Mouse (Mus musculus) midbrain, embryonic 12.5 days (tissue): ENCODE data around the gene Tagln3. TPM values are rescaled to one million over a fixed set of nuclear protein-coding genes. Genes with fewer than 3 reads are reported as not detected.

Experiments
- ATAC-seq: fragments of 200-750 bp; cut with Nextera tagmentation; 2 replicates; pipeline ENCODE4 v1.8.0; 2017; ENCODE audit warnings: low read depth, moderate TSS enrichment, moderate library complexity; ENCODE audit not compliant: low FRiP score
- H3K27ac ChIP-seq: fragments of 300-500 bp; sonication (generic); replicated peaks from 2 replicates; pipeline ENCODE4 v1.5.1; 2016; ENCODE audit warnings: mild to moderate bottlenecking
- H3K27me3 ChIP-seq: fragments of 300-500 bp; sonication (generic); 2 replicates; pipeline ENCODE4 v1.6.1; 2016; ENCODE audit warnings: mild to moderate bottlenecking
- H3K36me3 ChIP-seq: fragments of 300-500 bp; sonication (generic); 2 replicates; pipeline ENCODE4 v1.6.1; 2016
- H3K4me1 ChIP-seq: fragments of 300-500 bp; sonication (generic); 2 replicates; pipeline ENCODE4 v1.6.1; 2016
- H3K4me2 ChIP-seq: fragments of 300-500 bp; sonication (generic); replicated peaks from 2 replicates; pipeline ENCODE4 v1.6.1; 2016; ENCODE audit warnings: mild to moderate bottlenecking, moderate library complexity
- H3K4me3 ChIP-seq: fragments of 300-500 bp; sonication (generic); 2 replicates; pipeline ENCODE4 v1.5.1; 2016; ENCODE audit warnings: mild to moderate bottlenecking
- H3K9ac ChIP-seq: fragments of 300-500 bp; sonication (generic); replicated peaks from 2 replicates; pipeline ENCODE4 v1.6.1; 2016; ENCODE audit warnings: mild to moderate bottlenecking, moderate library complexity
- H3K9me3 ChIP-seq: fragments of 300-500 bp; sonication (generic); 2 replicates; pipeline ENCODE4 v1.6.1; 2016; ENCODE audit warnings: mild to moderate bottlenecking
- WGBS: fragments of 180-500 bp; shearing (Covaris S2); methylation state at CpG from one replicate; pipeline ENCODE4 v1.1.7; 2016; 5-methylcytosine and 5-hydroxymethylcytosine counted together
- polyA plus RNA-seq: library from polyadenylated mRNA; unstranded; fragments of >200 nt; fragmentation: Nextera tagmentation; extraction: Ambion mirVana; gene quantifications from 2 replicates; pipeline ENCODE4 v1.2.1, GENCODE M21; 2016

Gene Tagln3
- polyA plus RNA-seq, 1 experiment from 2014 or later = 383 TPM

GRCm38 (mm10) chr16:45676462-45676861, 47.9 kb downstream of the Tagln3 start:
- Histone ChIP-seq H3K27me3 (no peaks in the 10 kb centered on the region), H3K4me1 (no peaks in the 10 kb centered on the region), H3K9me3 (no peaks in the 10 kb centered on the region), H3K4me2 (no peak overlapping the region), H3K4me3 (no peak overlapping the region), H3K36me3 (no peaks in the 10 kb centered on the region), H3K9ac (no peak overlapping the region), H3K27ac (no peak overlapping the region)
- ATAC-seq = no peak
- WGBS = 31% methylated on average over 1 of the region's 1 CpGs

- no peaks in the 10 kb centered on the region for H3K4me1 ChIP-seq
- H3K27me3 ChIP-seq = no peaks in the 10 kb centered on the region
- WGBS = 79% methylated on average over 4 of the region's 4 CpGs
- no peak overlapping the region for H3K27ac ChIP-seq
- H3K4me3 ChIP-seq = no peak overlapping the region
- H3K4me2 ChIP-seq = no peak overlapping the region
- H3K9ac ChIP-seq = no peak overlapping the region
- no peak for ATAC-seq
- no peaks in the 10 kb centered on the region for H3K9me3 ChIP-seq
- H3K36me3 ChIP-seq = no peaks in the 10 kb centered on the region
These were observed 54.4 kb downstream of the Tagln3 start for GRCm38 (mm10) chr16:45670005-45670404.

DNA sequence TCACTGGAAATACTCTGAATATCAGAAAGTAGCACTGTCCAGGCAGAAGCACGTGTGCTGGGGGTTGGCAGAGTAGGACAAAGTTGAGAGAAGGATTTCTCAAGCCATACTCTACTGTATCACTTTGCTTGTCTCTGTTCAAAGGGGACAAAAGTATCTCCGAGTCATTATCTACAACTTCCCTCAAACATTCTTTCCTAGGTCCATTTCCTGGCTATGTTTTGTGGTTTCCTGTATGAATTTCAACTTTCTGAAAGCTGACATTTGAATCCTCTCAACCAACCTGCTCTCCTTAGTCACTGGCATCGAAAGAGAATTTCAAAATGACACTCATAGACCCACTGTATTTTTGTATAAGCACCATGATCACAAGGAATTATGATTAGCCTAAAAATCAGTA, 56.2 kb downstream of the Tagln3 start:
- 69% methylated on average over 3 of the region's 3 CpGs for WGBS
- Histone ChIP-seq H3K27me3 (no peaks in the 10 kb centered on the region), H3K4me2 (no peak overlapping the region), H3K36me3 (no peaks in the 10 kb centered on the region), H3K4me3 (no peak overlapping the region), H3K9ac (no peak overlapping the region), H3K4me1 (no peaks in the 10 kb centered on the region), H3K9me3 (no peaks in the 10 kb centered on the region), H3K27ac (no peak overlapping the region)
- ATAC-seq = no peak

DNA sequence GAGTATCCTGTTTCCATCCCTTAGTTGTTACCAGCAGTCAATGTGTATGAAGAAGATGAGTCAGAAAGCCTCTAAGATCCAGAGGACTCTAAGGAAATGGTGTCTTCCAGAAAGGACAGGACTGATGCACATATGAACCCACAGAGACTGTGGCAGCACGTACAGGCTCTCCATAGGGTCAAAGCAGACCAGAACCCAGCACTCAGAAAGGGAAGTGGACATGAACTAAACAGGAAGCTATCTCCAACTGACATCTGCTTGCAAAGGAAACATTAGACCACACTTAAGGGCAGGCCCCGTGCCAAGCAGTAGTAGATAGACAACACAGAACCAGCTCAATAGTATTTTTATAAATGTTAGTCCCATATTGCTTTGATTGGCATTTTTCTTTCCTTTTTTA, 58.3 kb downstream of the Tagln3 start:
- Histone ChIP-seq H3K9me3 (no peaks in the 10 kb centered on the region), H3K27me3 (no peaks in the 10 kb centered on the region), H3K9ac (no peak overlapping the region), H3K4me1 (no peaks in the 10 kb centered on the region), H3K36me3 (no peaks in the 10 kb centered on the region), H3K4me2 (no peak overlapping the region), H3K4me3 (no peak overlapping the region), H3K27ac (no peak overlapping the region)
- 84% methylated on average over 2 of the region's 2 CpGs for WGBS
- no peak for ATAC-seq

- H3K4me3 ChIP-seq = no peak overlapping the region
- no peak overlapping the region for H3K4me2 ChIP-seq
- H3K27me3 ChIP-seq = no peaks in the 10 kb centered on the region
- no peaks in the 10 kb centered on the region for H3K36me3 ChIP-seq
- no peaks in the 10 kb centered on the region for H3K4me1 ChIP-seq
- ATAC-seq = no peak
- H3K9me3 ChIP-seq = no peaks in the 10 kb centered on the region
- H3K27ac ChIP-seq = no peak overlapping the region
- no peak overlapping the region for H3K9ac ChIP-seq
These were observed 62.0 kb downstream of the Tagln3 start for GRCm38 (mm10) chr16:45662381-45662780.

Other genes with a start within 250 kb of the Tagln3 start
- not detected in 2 replicates for gene Gm609, start 231.6 kb downstream of the Tagln3 start, polyA plus RNA-seq
- not detected in 2 replicates for gene Gm17783, start 192.6 kb downstream of the Tagln3 start, polyA plus RNA-seq
- gene Slc9c1, start 189.3 kb downstream of the Tagln3 start, polyA plus RNA-seq = not detected in 2 replicates
- 0.09 and 0.12 TPM in 2 replicates for gene Gcsam, start 114.2 kb downstream of the Tagln3 start, polyA plus RNA-seq
- gene BC016579, start 70.5 kb downstream of the Tagln3 start, polyA plus RNA-seq = 0.08 and 0.10 TPM in 2 replicates
- 0.52 and 0.85 TPM in 2 replicates for gene Tmprss7, start 30.9 kb downstream of the Tagln3 start, polyA plus RNA-seq
- 48.9 and 49.5 TPM in 2 replicates for gene Abhd10, start 18.3 kb upstream of the Tagln3 start, polyA plus RNA-seq
- 33.4 and 42.6 TPM in 2 replicates for gene Phldb2, start 229.0 kb upstream of the Tagln3 start, polyA plus RNA-seq